Mouse (Mus musculus) telencephalon, adult 2 months (tissue): ENCODE results near the gene Zbtb40.

Source experiments
- DNase-seq: peaks from one replicate; pipeline ENCODE4 v3.0.0-alpha.2; 2011; ENCODE audit warnings: low read depth, low spot score

The Zbtb40 gene

GRCm38 (mm10) chr4:136977244-136977643 lies 71.4 kb downstream of the Zbtb40 start:
- no peak for DNase-seq

DNA sequence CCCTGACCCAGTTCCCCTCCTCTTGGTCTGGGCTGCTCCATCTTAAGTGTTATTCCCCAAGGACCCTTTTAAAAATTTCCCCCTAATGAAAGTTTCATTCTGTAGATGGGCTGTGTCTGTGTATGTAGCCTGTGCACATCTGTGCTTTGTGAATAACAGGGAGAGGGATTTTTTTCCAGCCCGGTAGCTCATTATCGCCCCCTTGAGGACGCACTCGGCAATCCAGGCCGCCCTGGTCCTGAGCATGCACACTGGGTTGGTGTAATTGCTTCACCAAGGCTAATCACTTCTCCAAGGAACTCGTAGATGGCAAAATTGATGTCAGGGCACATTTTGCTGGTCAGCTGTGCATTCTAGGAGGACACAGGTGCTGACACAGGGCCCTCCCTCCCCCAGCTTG lies 77.7 kb downstream of the Zbtb40 start:
- DNase-seq = no peak

- no peak for DNase-seq
Observed at GRCm38 (mm10) chr4:136969503-136970276, 78.9 kb downstream of the Zbtb40 start.

GRCm38 (mm10) chr4:136969096-136969495 lies 79.5 kb downstream of the Zbtb40 start:
- DNase-seq = no peak

DNA sequence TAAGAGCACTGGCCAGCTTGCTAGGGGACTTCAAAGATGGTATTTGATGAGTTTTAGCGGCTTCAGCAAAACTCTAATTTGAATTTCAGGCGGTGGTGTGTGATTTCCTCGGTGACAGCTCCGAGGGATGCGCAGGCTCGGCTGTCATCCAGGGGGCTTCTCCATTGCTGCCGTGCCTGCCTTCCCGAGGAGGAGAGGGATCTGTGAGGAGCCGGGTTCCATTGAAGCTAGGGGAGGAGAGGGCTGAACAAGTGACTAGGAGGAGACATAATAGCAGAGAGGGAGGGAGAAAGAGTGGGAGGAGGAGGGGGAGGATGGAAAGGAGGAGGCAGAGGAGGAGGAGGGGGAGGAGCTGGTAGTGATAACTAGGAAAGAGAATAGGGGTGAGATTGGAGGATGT lies 81.1 kb downstream of the Zbtb40 start:
- no peak for DNase-seq

DNA sequence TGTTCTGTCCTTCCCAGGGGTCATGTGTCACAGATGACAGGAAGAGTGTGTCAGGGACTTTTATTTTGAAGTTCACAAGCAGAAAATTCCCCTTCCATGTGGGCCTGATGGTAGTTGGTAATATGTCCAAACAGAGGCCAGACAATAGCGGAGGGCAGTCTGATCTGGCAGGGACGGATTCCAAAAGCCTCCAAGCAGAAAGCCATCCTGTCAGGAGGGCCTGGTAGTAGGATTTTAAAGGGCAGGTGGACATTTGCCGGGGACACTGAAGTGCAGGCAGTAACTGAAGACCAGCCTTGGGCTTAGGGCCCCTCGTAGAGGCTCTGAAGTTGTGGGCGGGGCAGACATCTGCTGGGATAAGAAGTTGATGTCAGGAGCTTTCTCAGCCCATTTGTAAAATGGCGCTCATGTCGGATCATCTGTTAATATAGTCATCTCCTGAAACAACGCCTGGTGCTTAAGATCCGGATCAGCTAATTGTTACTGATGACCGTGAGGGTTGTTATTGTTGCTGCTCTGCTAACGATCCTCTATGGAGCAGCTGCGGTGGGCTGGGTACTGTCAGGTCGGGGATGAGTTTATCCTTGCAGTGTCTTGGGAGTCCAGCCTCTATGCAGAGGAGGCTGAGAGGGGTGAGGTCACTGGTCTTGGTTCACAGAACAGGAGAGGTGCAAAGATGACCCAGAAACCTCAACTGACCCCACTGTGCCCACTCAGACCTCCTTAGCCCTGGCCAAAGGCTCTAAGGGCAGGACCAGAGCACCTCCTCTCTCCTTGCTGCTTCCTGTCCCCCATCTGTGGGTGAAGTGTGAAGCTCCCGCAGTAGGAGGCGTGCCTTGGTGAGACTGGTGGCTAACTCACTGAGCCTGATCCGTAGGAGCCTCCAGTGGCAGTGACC lies 81.9 kb downstream of the Zbtb40 start:
- no peak for DNase-seq

DNA sequence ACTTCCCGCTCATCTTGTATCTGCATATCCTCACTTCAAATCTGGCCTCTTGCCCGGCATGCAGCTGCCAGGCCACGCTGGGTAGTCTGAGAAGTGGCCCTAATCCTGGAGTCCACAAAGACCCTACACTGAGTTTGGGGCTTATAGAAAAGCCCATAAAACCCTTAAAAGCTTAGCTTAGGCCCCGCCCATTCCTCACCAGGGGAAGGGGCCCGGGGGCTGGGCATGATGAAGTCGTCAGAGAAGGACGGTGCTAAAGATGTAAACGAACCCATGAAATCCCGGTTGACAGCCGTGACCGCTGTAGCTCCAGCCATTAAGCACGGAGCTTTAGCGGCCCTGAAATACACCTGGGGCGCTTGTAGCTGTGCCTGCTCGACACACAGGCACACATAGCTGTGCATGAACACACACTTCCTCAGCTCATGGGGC lies 83.6 kb downstream of the Zbtb40 start:
- no peak for DNase-seq

GRCm38 (mm10) chr4:136962447-136962846 lies 86.2 kb downstream of the Zbtb40 start:
- no peak for DNase-seq

DNA sequence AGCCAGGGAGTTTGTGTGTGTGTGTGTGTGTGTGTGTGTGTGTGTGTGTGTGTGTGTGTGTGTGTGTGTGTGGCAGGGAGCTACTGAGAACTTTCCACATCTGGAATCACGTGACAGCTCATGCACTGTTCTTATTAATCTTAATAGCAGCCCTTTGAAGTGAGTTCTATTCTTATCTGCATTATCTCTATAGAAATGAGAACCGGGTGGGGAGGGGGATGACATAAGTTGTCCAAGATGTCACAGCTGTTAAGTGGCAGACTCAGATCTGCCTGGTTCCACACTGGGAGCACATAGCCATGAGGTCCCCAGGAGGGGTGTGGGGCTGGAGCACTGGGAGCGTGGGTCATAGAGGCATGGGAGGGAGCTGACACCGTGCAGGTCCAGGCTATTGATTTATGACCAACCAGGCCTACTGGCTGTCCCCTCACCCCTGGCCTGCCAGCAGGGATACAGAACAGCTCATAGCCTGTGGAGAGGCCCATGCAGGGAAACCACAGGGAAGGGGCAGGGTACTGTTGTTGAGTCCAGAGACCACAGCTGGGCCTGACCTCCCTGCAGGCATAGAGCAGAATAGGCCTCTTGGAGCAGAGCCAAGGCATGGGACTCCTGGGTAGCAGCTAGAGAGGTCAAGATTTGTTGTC lies 86.8 kb downstream of the Zbtb40 start:
- DNase-seq = no peak

GRCm38 (mm10) chr4:136960581-136960980 lies 88.0 kb downstream of the Zbtb40 start:
- no peak for DNase-seq

GRCm38 (mm10) chr4:136960068-136960467 lies 88.5 kb downstream of the Zbtb40 start:
- no peak for DNase-seq

DNA sequence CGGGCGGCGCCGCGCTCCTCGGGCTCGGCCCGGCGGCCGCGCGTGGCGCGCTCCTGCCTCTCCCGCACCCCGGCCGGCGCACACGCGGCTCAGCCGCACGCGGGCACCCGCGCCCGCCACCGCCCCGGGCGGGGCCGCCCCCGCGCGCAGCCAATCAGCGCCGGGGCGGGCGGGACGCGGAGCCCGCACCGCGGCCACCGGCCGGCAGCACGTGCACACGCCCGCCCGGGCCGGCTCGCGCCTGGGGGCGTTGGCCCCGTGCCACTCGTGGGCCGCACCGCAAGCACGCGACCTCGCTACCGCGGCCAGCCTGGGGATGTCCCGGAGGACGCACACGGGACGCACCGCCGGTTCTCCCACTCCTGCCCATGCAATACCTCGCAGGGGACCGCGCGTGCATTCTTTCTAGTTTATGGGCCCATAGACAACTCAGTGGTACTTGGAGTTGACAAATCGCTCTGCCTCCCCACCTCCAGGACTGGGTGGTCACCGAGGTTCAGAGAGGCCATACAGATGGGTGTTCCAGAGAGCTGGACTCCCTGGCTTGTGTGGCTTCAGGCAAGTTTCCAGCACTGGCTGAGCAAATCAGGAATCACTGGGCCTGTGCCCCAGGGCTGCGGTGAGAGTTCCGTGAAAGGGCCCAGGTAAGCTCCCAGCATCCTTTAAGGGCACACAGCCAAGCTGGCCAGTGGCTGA lies 91.7 kb downstream of the Zbtb40 start, which contains the start of gene Epha8:
Epha8 (minus strand) TSS at position 66 of the 696 bp plus-strand sequence.
- DNase-seq = no peak

DNA sequence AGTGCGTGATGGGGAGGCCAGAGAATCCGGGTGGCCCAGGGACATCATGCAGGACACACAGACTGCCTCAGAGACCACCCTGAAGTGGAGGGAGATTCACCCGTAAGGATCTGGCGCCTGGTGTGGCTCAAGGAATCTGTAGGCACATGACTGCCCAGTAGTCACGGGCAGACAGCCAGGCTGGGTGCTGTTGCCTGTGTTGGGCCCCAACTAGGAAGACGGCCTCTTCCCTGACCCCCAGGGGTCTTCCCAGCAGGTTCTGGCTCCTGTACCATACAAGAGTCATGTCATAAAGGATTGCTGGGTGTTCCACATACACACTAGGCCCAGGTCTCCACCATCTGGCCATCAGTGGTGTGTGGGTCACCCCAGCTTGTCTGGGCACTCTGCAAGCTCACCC lies 94.0 kb downstream of the Zbtb40 start:
- no peak for DNase-seq

- no peak for DNase-seq
Observed at GRCm38 (mm10) chr4:136949266-136949989, 99.2 kb downstream of the Zbtb40 start.

DNA sequence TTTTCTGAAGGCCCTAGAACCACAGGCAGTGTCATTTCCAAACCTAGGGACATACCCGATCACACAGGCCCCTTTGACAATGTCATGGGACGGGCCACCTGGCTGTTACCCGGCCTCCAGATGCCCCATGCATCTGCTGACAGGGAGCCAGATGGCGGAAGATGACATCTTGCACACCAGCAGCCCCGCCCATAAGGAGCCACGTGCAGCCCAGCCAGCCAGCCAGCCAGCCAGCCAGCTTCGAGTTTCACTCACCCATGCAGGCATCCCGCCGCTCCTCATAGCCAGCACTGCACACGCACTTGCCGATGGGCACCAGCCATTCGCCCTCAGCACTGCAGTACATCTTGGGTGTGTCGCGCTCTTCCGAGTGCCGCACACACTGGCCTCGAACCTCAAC lies 103.2 kb downstream of the Zbtb40 start:
- no peak for DNase-seq

DNA sequence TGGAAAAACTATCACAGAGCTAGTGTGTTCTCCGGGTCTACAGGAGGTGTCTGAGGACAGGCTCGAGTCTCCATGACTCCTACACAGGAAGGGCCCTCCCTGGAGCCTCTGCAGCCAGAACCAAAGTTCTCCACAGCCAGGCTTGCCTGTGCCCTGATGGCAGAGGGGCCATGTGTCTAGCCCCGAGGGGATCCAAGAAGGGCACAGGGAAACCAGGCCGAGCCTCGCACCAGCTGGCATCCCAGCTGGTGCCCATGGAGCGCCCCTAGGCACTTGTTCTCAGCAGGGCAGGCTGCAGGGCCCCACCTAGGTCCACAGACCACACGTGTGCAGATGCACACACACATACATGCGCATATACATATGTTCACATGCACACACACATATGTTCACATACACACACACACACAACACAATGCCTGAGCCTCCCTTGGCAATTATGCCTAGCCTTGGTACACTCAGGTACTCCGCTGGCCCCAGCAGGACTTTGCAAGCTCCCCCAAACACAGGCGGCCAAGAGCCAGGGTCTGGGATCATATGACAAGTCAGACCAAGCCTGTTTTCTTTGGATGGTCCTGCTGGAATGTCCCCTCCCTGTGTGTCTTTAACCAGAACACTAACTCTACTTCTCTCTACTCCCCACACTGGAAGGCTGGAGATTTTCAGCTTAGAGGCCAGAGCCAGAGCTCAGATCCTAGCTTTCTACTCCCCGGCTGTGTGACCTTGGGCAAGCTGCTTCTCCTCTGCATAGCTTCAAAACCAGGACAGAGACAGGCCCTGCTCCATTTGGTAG lies 103.8 kb downstream of the Zbtb40 start:
- no peak for DNase-seq

GRCm38 (mm10) chr4:136943175-136943574 lies 105.4 kb downstream of the Zbtb40 start:
- no peak for DNase-seq

DNA sequence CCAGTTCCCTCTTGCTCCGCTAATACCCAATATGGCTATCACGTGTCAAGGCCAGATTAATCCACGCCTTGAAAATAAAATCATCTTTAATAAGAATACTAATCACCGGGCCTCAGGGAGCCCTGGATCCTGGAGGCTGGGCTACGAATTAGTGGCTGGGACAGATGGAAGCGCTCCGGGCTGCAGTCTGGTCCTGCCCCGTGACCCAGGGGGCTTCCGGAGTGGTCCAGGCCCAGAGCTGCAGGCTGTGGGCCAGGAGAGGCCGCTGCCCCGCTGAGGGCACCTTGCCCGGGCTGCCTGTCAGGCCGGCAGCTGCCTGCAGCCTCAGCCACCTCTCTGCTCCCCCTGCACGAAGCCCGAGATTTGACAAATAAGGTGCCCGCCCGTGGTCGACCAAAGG lies 105.8 kb downstream of the Zbtb40 start:
- no peak for DNase-seq

DNA sequence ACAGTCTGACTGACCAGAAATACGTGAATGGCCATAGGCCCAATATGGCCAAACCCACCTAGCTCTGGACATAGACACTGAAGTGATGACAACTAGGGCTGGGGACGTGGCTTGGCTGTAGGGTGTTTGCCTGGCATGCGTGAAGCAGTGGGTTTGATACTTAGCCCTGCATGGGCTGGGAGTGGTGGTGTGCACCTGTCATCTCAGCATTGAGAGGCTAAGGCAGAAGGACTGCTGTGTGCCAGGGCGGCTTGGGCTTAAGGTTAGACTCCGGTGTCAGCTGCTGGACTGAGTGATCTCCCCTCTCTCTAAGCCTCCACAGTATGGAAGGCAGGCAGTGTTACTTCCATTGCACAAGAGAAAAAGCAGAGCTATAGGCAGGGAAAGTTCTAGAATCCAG lies 110.7 kb downstream of the Zbtb40 start:
- no peak for DNase-seq

DNA sequence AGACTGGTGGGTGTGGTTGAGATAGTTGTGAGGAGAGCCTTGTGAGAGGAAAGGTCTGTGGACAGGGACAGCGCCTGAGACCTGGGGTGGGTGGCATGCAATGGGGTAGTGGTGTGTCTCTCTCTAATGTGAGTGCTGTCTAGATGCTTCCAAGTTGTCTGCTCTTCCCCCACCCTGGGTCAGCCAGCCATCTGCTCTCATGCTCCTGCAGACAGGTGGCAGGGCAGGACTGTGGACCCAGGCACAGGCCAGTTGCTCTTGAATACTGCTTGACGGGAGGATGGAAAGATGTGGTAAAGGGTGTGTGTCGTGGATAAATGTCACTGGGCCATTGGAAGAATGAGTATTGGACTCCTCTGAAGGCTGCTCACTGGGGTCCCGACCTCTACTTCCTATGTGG lies 111.3 kb downstream of the Zbtb40 start:
- DNase-seq = no peak
